Mouse (Mus musculus): Measurements from ENCODE around the gene Angptl1. TPM values are rescaled to one million over a fixed set of nuclear protein-coding genes. Genes with fewer than 3 reads are reported as not detected.

Angptl1 gene
- polyA plus RNA-seq, 1 experiment from 2014 or later, result 1.9 TPM

GRCm38 (mm10) chr1:156852872-156853271 lies 14.5 kb downstream of the Angptl1 start:
- WGBS, result 78% methylated on average over 5 of the region's 5 CpGs
- no peak overlapping the region for H3K9ac ChIP-seq
- H3K4me1 ChIP-seq, result no peaks in the 10 kb centered on the region
- no peaks in the 10 kb centered on the region for H3K27me3 ChIP-seq
- no peak overlapping the region for H3K4me3 ChIP-seq (replicated peaks)
- H3K27ac ChIP-seq, result no peak overlapping the region; the same call in 1 of the 2 replicates
- no peak overlapping the region for H3K4me2 ChIP-seq
- no peak for ATAC-seq (ENCODE audit: low FRiP score)
- no peaks in the 10 kb centered on the region for H3K36me3 ChIP-seq (replicated peaks)
- no peaks in the 10 kb centered on the region for H3K9me3 ChIP-seq

DNA sequence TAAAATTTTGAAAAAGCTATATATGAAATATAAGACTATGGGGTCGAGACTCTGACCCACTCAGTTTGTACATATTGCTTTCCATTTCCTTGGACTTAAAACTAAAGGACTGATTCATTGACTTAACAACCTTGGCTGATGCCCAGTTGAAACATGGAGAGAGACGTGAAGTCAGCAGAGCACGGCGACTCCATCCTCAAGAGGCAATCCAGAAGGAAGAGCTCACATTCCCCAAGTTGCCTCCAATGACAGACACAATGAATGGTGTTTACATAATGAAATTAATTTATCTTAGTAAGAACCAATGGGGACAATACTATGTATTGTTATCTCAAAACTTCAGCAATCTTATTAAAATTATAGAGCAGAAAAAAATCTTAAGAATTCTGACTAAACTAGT lies 16.2 kb downstream of the Angptl1 start:
- H3K9ac ChIP-seq, result no peak overlapping the region
- H3K4me1 ChIP-seq, result no peaks in the 10 kb centered on the region
- no peaks in the 10 kb centered on the region for H3K27me3 ChIP-seq
- H3K4me3 ChIP-seq (replicated peaks), result no peak overlapping the region
- H3K9me3 ChIP-seq, result no peaks in the 10 kb centered on the region
- no peak overlapping the region for H3K27ac ChIP-seq
- H3K4me2 ChIP-seq, result no peak overlapping the region
- no peaks in the 10 kb centered on the region for H3K36me3 ChIP-seq (replicated peaks)
- no peak for ATAC-seq (ENCODE audit: low FRiP score)
- WGBS, result 95% methylated on average over 4 of the region's 4 CpGs

GRCm38 (mm10) chr1:156856666-156857065 lies 18.3 kb downstream of the Angptl1 start:
- 91% methylated on average over 2 of the region's 2 CpGs for WGBS
- no peak overlapping the region for H3K4me2 ChIP-seq
- H3K36me3 ChIP-seq (replicated peaks), result no peaks in the 10 kb centered on the region
- no peaks in the 10 kb centered on the region for H3K27me3 ChIP-seq
- no peak overlapping the region for H3K27ac ChIP-seq
- H3K9me3 ChIP-seq, result no peaks in the 10 kb centered on the region
- H3K9ac ChIP-seq, result no peak overlapping the region
- H3K4me3 ChIP-seq (replicated peaks), result no peak overlapping the region
- H3K4me1 ChIP-seq, result no peaks in the 10 kb centered on the region
- ATAC-seq (ENCODE audit: low FRiP score), result no peak

GRCm38 (mm10) chr1:156859156-156859555 lies 20.8 kb downstream of the Angptl1 start:
- Histone ChIP-seq H3K9ac (no peak overlapping the region), H3K27ac (no peak overlapping the region), H3K36me3 (replicated peaks) (no peaks in the 10 kb centered on the region), H3K9me3 (no peaks in the 10 kb centered on the region), H3K4me2 (no peak overlapping the region), H3K27me3 (no peaks in the 10 kb centered on the region), H3K4me1 (peaks cover 8% of the 10 kb centered on the region), H3K4me3 (replicated peaks) (no peak overlapping the region)
- 91% methylated on average over 2 of the region's 2 CpGs for WGBS
- ATAC-seq (ENCODE audit: low FRiP score), result no peak

DNA sequence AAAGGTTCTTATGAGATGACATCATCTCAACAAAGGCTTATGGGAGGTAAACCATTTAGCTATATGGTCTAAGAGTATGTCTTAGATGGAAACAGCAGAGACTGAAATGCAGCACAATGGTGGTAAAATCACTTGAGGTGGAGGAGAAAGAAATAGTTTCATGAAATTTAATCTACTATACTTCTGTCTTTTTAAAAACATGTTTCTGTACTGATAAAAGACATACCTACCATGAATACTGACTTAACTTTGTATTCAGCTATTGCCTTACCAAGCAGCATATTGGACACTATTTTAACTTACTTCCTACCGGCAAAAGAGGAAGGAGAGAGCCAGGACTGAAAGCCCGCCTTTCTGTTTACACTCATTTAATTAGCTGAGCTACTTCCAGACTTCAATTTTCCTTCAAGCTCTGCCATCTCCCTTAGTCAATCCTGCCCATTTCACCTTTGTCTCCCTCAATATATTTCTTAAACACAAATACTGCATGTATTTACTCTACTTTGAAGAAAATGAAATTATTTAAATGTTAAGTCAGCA lies 21.4 kb downstream of the Angptl1 start:
- no peaks in the 10 kb centered on the region for H3K27me3 ChIP-seq
- ATAC-seq (ENCODE audit: low FRiP score), result no peak
- H3K4me2 ChIP-seq, result no peak overlapping the region
- WGBS, result 92% methylated on average over 2 of the region's 2 CpGs
- H3K36me3 ChIP-seq (replicated peaks), result no peaks in the 10 kb centered on the region
- H3K4me3 ChIP-seq (replicated peaks), result no peak overlapping the region
- no peak overlapping the region for H3K27ac ChIP-seq
- H3K9ac ChIP-seq, result no peak overlapping the region
- H3K4me1 ChIP-seq, result peaks cover 11% of the 10 kb centered on the region
- H3K9me3 ChIP-seq, result no peaks in the 10 kb centered on the region

DNA sequence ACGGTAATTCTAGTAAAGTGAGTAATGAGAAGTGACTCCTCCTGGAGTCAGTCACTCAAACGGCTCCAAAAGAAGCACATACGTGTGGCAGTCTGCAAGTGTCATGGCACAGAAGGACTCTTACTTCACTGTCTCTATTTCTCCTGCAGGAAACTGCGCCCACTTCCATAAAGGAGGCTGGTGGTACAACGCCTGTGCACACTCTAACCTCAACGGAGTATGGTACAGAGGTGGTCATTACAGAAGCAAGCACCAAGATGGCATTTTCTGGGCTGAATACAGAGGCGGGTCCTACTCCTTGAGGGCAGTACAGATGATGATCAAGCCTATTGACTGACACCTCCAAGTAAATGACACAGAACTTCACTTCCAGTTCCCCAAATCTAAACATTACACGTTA lies 21.9 kb downstream of the Angptl1 start:
- WGBS, result 90% methylated on average over 8 of the region's 8 CpGs
- Histone ChIP-seq H3K36me3 (replicated peaks) (no peaks in the 10 kb centered on the region), H3K27ac (no peak overlapping the region), H3K9me3 (no peaks in the 10 kb centered on the region), H3K9ac (no peak overlapping the region), H3K27me3 (no peaks in the 10 kb centered on the region), H3K4me1 (peaks cover 11% of the 10 kb centered on the region), H3K4me2 (no peak overlapping the region), H3K4me3 (replicated peaks) (no peak overlapping the region)
- no peak for ATAC-seq (ENCODE audit: low FRiP score)

GRCm38 (mm10) chr1:156861475-156862043 lies 23.2 kb downstream of the Angptl1 start:
- no peak overlapping the region for H3K27ac ChIP-seq
- H3K4me2 ChIP-seq, result no peak overlapping the region
- no peak for ATAC-seq (ENCODE audit: low FRiP score)
- WGBS, result 64% methylated on average over 4 of the region's 4 CpGs
- no peaks in the 10 kb centered on the region for H3K9me3 ChIP-seq
- peaks cover 11% of the 10 kb centered on the region for H3K4me1 ChIP-seq
- no peak overlapping the region for H3K4me3 ChIP-seq (replicated peaks)
- H3K9ac ChIP-seq, result no peak overlapping the region
- no peaks in the 10 kb centered on the region for H3K36me3 ChIP-seq (replicated peaks)
- no peaks in the 10 kb centered on the region for H3K27me3 ChIP-seq

GRCm38 (mm10) chr1:156863726-156864125 lies 25.4 kb downstream of the Angptl1 start:
- Histone ChIP-seq H3K27ac (no peak overlapping the region), H3K4me2 (no peak overlapping the region), H3K9ac (no peak overlapping the region), H3K27me3 (no peaks in the 10 kb centered on the region), H3K4me1 (peaks cover 11% of the 10 kb centered on the region), H3K36me3 (replicated peaks) (no peaks in the 10 kb centered on the region), H3K4me3 (replicated peaks) (no peak overlapping the region), H3K9me3 (no peaks in the 10 kb centered on the region)
- no peak for ATAC-seq (ENCODE audit: low FRiP score)
- 65% methylated on average over 3 of the region's 3 CpGs for WGBS

GRCm38 (mm10) chr1:156864240-156864639 lies 25.9 kb downstream of the Angptl1 start:
- H3K9me3 ChIP-seq, result no peaks in the 10 kb centered on the region
- no peak overlapping the region for H3K27ac ChIP-seq
- peaks cover 11% of the 10 kb centered on the region for H3K4me1 ChIP-seq
- no peaks in the 10 kb centered on the region for H3K36me3 ChIP-seq (replicated peaks)
- no peak for ATAC-seq (ENCODE audit: low FRiP score)
- 61% methylated on average over 3 of the region's 3 CpGs for WGBS
- H3K27me3 ChIP-seq, result no peaks in the 10 kb centered on the region
- no peak overlapping the region for H3K4me2 ChIP-seq
- no peak overlapping the region for H3K4me3 ChIP-seq (replicated peaks)
- H3K9ac ChIP-seq, result no peak overlapping the region

GRCm38 (mm10) chr1:156870028-156870427 lies 31.7 kb downstream of the Angptl1 start:
- no peaks in the 10 kb centered on the region for H3K4me1 ChIP-seq
- H3K9ac ChIP-seq, result no peak overlapping the region
- no peaks in the 10 kb centered on the region for H3K9me3 ChIP-seq
- H3K36me3 ChIP-seq (replicated peaks), result peaks cover 13% of the 10 kb centered on the region
- no peaks in the 10 kb centered on the region for H3K27me3 ChIP-seq
- no peak overlapping the region for H3K4me3 ChIP-seq (replicated peaks)
- no peak overlapping the region for H3K4me2 ChIP-seq
- H3K27ac ChIP-seq, result no peak overlapping the region
- no peak for ATAC-seq (ENCODE audit: low FRiP score)
- 92% methylated on average over 5 of the region's 5 CpGs for WGBS

DNA sequence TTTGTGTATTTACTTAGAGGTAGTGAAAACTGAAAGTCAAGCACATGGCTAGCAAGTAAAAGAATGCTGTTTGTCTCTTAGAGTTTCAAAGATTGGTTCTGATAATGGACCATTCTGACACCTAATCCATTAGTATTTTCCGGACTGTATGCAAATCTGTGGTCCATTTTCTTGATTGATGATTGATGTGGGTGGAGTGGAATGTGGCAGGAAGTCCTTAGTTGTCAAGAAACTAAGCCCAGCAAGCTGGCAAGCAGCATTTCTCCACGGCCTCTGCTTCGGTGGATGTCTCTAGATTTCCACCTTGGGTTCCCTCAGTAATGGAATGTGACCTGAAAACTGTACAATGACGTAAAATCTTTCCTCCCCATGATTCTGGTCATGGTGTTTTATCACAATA lies 32.3 kb downstream of the Angptl1 start:
- Histone ChIP-seq H3K27me3 (no peaks in the 10 kb centered on the region), H3K9ac (no peak overlapping the region), H3K27ac (no peak overlapping the region), H3K4me3 (replicated peaks) (no peak overlapping the region), H3K9me3 (no peaks in the 10 kb centered on the region), H3K4me2 (no peak overlapping the region), H3K4me1 (no peaks in the 10 kb centered on the region), H3K36me3 (replicated peaks) (peaks cover 13% of the 10 kb centered on the region)
- WGBS, result 94% methylated on average over 4 of the region's 4 CpGs
- no peak for ATAC-seq (ENCODE audit: low FRiP score)

DNA sequence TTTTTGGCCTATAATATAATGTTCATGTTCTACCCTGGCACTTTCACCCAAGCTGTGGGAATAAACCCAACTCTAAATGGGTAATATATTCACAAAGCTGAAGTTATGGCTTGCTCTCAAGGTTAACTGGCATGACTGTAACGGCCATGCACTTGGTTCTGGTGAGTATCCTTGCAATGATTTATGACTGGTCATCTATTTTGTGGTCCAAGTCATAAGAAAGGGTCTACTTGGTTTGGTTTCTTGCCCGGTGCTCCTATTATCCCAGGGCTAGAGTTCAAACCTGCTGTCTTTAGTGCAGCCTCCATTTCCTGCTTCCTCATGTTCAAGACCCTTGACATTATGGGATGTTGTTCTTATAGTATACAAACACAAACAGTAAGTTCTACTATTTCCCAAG lies 46.4 kb downstream of the Angptl1 start:
- no peak overlapping the region for H3K27ac ChIP-seq
- no peaks in the 10 kb centered on the region for H3K27me3 ChIP-seq
- 93% methylated on average over 2 of the region's 2 CpGs for WGBS
- no peaks in the 10 kb centered on the region for H3K4me1 ChIP-seq
- H3K9me3 ChIP-seq, result no peaks in the 10 kb centered on the region
- H3K36me3 ChIP-seq (replicated peaks), result peaks cover 37% of the 10 kb centered on the region
- H3K4me2 ChIP-seq, result no peak overlapping the region
- H3K9ac ChIP-seq, result no peak overlapping the region
- no peak for ATAC-seq (ENCODE audit: low FRiP score)
- no peak overlapping the region for H3K4me3 ChIP-seq (replicated peaks)

DNA sequence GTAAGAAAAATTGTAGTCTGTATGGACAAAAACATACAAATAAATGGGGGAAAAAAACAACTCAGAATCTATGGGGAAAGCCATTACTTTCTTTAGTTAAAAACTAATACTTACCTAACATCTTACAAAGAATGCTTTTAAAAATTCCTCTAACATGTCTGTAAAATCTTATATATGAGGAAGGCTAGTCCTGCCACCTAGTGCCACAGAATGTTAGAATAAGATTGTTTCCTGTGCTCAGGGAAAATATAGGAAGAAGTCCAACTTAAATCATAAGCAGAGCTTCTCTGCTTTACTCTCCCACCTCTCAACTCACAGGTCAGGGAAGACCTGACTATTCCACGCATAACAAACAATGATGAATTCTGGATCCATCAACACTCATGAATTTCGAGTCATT lies 47.5 kb downstream of the Angptl1 start:
- no peak overlapping the region for H3K4me3 ChIP-seq (replicated peaks)
- peaks cover 40% of the 10 kb centered on the region for H3K36me3 ChIP-seq (replicated peaks)
- H3K9ac ChIP-seq, result no peak overlapping the region
- no peak for ATAC-seq (ENCODE audit: low FRiP score)
- no peak overlapping the region for H3K27ac ChIP-seq
- no peaks in the 10 kb centered on the region for H3K4me1 ChIP-seq
- H3K27me3 ChIP-seq, result no peaks in the 10 kb centered on the region
- no peaks in the 10 kb centered on the region for H3K9me3 ChIP-seq
- 87% methylated on average over 2 of the region's 2 CpGs for WGBS
- no peak overlapping the region for H3K4me2 ChIP-seq

Measured in forebrain, embryonic 12.5 days (tissue).